Mouse (Mus musculus) MEL-GATA-1-ER (cell line): Measurements from ENCODE around the gene Cd302.
A peak's percentile ranks its signal among the peaks of the same experiment; 100 is the strongest.

Source experiments
- DNase-seq: peaks from one replicate; pipeline ENCODE4 v3.0.0-alpha.2; 2012; ENCODE audit warnings: low read depth; ENCODE audit errors: extremely low read depth

The Cd302 gene

GRCm38 (mm10) chr2:60256751-60257150 is 27.5 kb downstream of the Cd302 start:
- DNase-seq = no peak

- no peak for DNase-seq
These were observed 30.8 kb downstream of the Cd302 start for GRCm38 (mm10) chr2:60253506-60253905.

GRCm38 (mm10) chr2:60252782-60253181 is 31.5 kb downstream of the Cd302 start:
- no peak for DNase-seq

GRCm38 (mm10) chr2:60234506-60234905 is 49.8 kb downstream of the Cd302 start:
- DNase-seq = no peak

GRCm38 (mm10) chr2:60233147-60233546 is 51.1 kb downstream of the Cd302 start:
- no peak for DNase-seq

- peak; percentile 35 for DNase-seq
These were observed 53.9 kb downstream of the Cd302 start for GRCm38 (mm10) chr2:60230361-60230760.

GRCm38 (mm10) chr2:60228470-60228869 is 55.8 kb downstream of the Cd302 start:
- DNase-seq = no peak

- no peak for DNase-seq
These were observed 60.8 kb downstream of the Cd302 start for GRCm38 (mm10) chr2:60223489-60223888.

- no peak for DNase-seq
These were observed 62.3 kb downstream of the Cd302 start for GRCm38 (mm10) chr2:60221954-60222353.

- DNase-seq = no peak
These were observed 63.1 kb downstream of the Cd302 start for GRCm38 (mm10) chr2:60221236-60221635.

- no peak for DNase-seq
These were observed 66.7 kb downstream of the Cd302 start for GRCm38 (mm10) chr2:60217620-60218019.

- DNase-seq = no peak
These were observed 67.6 kb downstream of the Cd302 start for GRCm38 (mm10) chr2:60216547-60217153.

- no peak for DNase-seq
These were observed 69.6 kb downstream of the Cd302 start for GRCm38 (mm10) chr2:60214683-60215082.

- no peak for DNase-seq
These were observed 71.8 kb downstream of the Cd302 start for GRCm38 (mm10) chr2:60212488-60212887.

- no peak for DNase-seq
These were observed 73.5 kb downstream of the Cd302 start for GRCm38 (mm10) chr2:60210821-60211220.

- DNase-seq = no peak
These were observed 74.3 kb downstream of the Cd302 start, which contains the start of the genes Baz2b and March7 for GRCm38 (mm10) chr2:60209703-60210651. Baz2b (minus strand) TSS chr2:60209839. March7 (plus strand) TSS chr2:60209887.

GRCm38 (mm10) chr2:60209122-60209611 is 75.1 kb downstream of the Cd302 start:
- no peak for DNase-seq

GRCm38 (mm10) chr2:60205795-60206194 is 78.5 kb downstream of the Cd302 start:
- DNase-seq = no peak

- peak; percentile 74 for DNase-seq
These were observed 80.1 kb downstream of the Cd302 start for GRCm38 (mm10) chr2:60204162-60204561.

GRCm38 (mm10) chr2:60203733-60204132 is 80.6 kb downstream of the Cd302 start:
- no peak for DNase-seq

- DNase-seq = peak; percentile 58
These were observed 81.3 kb downstream of the Cd302 start for GRCm38 (mm10) chr2:60202900-60203530.
